Mouse (Mus musculus) splenic B cell, adult 2 months (primary cell): ENCODE results near the gene Gpr62.
A peak's percentile ranks its signal among the peaks of the same experiment; 100 is the strongest.

Experiments used
- DNase-seq: peaks from one replicate; pipeline ENCODE4 v3.0.0-alpha.2; 2011; ENCODE audit warnings: low read depth, low spot score
- H3K27me3 ChIP-seq: 2 replicates; pipeline ENCODE4 v1.6.1; 2012; ENCODE audit warnings: mild to moderate bottlenecking, low read length, moderate library complexity, mixed read lengths; ENCODE audit not compliant: control insufficient read depth, poor library complexity, insufficient read depth, severe bottlenecking
- H3K36me3 ChIP-seq: 2 replicates; pipeline ENCODE4 v1.6.1; 2012; ENCODE audit warnings: mild to moderate bottlenecking, low read length, moderate library complexity, mixed read lengths; ENCODE audit not compliant: control insufficient read depth, poor library complexity, insufficient read depth, severe bottlenecking

Gene Gpr62

DNA sequence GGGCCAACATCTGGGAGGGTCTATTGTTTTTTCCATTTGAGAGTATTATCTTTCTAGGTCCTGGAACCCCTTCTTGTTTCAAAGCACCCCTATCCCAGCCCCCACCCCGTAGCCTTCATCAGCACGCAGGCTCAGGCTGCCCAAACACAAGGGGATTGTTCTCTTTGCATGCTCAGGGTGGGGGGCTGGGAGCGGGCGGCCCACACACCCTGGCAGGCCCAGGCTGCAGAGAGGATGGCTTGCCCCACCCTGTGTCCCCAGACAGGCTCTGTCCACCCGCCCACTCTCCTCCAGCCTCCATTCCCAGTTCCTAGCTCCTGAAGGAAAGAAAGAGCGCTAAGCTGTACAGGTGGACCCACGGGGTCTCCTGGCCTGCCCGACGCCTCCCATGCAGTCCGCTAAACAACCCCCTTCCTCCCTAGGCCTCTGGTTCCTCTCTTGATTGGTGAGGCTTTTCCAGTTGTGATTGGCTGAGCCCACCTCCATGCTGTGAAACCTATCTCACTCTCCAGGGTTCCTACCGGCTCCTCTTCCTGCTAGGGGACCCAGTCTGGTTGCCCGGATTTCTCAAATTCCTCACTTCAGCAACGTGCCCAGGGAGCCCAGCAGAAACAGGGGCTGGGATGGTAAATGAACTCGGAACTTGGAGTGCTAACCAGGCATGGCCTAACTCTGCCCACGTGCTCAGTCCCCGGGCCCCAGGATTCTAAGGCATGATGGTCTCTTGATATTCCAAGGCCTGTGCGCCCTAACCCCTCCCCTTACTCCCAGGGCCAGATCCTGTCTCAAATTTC is 10.7 kb downstream of the Gpr62 start:
- DNase-seq, result no peak
- peaks cover 2% of the 10 kb centered on the region; the same call in 1 of the 2 replicates for H3K27me3 ChIP-seq
- no peaks in the 10 kb centered on the region for H3K36me3 ChIP-seq

DNA sequence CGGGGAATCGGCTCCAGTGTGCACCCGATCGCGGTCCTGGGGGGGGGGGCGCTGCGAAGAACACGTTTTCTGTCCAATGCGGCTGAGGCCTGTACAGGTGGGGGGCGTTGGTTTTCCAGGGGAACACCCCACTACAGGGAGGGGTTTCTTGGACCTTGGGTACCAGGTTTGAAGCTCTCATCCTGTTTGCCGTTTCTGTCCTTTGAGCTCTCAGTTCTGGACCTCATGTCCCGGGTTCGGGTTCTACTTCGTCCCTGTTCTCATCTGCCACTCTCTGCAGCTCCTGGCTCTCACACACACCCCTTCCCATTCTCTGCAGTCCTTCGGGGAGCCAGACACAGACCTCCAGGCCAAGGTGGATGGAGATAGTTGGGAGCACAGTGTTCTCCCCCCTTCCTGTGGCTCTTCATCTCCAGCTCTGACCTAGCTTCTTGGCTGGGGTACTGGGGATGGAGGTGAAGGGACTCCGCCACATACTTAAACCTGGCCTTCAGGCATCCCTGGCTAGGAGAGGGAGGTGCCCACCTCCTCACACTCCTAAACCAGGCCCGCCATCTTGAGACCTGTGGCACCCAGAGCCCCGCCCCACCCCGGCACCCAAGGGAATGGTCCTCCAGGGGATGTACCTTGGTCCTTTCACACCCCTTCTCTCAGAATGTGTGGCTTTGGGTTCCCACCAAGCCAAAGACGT is 11.5 kb downstream of the Gpr62 start:
- no peaks in the 10 kb centered on the region for H3K36me3 ChIP-seq
- DNase-seq, result no peak
- H3K27me3 ChIP-seq, result peaks cover 2% of the 10 kb centered on the region; the same call in 1 of the 2 replicates

- Histone ChIP-seq H3K36me3 (no peaks in the 10 kb centered on the region), H3K27me3 (peaks cover 2% of the 10 kb centered on the region; the same call in 1 of the 2 replicates)
- peak; percentile 42 for DNase-seq
These were observed 12.3 kb downstream of the Gpr62 start, which contains the start of gene Pcbp4 for GRCm38 (mm10) chr9:106453271-106454070. Gene Pcbp4 (plus strand): TSS chr9:106453291.

DNA sequence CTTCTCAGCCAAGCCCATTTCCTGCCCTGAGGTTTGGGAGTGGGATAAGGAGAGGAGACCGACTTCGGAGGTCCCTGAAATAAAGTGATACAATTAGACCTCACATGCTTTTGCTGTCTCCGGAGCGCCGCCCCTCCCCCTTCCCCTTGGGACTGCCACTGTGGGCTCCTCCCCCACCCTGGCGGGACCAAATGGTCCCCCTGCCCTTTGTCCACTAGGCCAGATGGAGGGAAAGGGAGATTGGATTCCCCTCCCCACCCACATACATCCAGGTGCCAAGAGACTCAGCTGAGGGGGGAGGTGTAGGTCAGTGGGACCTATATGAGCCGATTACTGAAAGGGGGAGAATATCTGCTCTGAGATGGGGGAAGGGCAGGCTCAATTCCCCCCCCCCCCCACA is 12.9 kb downstream of the Gpr62 start:
- Histone ChIP-seq H3K36me3 (no peaks in the 10 kb centered on the region), H3K27me3 (peaks cover 2% of the 10 kb centered on the region; the same call in 1 of the 2 replicates)
- no peak for DNase-seq

DNA sequence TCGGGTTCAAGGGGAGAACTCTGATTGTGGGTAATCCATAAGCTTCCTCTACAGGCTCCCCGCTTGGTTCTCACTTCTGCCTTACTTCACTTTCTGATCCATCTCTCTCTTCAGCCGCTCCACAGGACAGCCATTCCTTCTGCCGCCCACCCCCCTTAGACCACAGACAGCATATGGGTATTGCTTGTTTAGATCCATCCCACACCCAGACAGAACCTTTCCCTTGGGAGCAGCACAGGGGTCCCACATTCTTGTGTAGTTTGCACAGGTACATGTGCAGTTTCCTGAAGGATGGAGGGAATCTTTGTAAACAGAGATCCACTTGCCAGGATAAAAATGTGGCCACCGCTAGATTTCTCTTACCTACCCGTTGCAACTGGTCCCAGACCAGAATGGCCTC is 13.4 kb downstream of the Gpr62 start:
- H3K27me3 ChIP-seq, result peaks cover 2% of the 10 kb centered on the region; the same call in 1 of the 2 replicates
- no peaks in the 10 kb centered on the region for H3K36me3 ChIP-seq
- DNase-seq, result no peak

GRCm38 (mm10) chr9:106451899-106452298 is 13.8 kb downstream of the Gpr62 start:
- DNase-seq, result no peak
- Histone ChIP-seq H3K36me3 (no peaks in the 10 kb centered on the region), H3K27me3 (peaks cover 2% of the 10 kb centered on the region; the same call in 1 of the 2 replicates)

GRCm38 (mm10) chr9:106451298-106451697 is 14.4 kb downstream of the Gpr62 start:
- no peak for DNase-seq
- H3K27me3 ChIP-seq, result peaks cover 2% of the 10 kb centered on the region; the same call in 1 of the 2 replicates
- H3K36me3 ChIP-seq, result no peaks in the 10 kb centered on the region

DNA sequence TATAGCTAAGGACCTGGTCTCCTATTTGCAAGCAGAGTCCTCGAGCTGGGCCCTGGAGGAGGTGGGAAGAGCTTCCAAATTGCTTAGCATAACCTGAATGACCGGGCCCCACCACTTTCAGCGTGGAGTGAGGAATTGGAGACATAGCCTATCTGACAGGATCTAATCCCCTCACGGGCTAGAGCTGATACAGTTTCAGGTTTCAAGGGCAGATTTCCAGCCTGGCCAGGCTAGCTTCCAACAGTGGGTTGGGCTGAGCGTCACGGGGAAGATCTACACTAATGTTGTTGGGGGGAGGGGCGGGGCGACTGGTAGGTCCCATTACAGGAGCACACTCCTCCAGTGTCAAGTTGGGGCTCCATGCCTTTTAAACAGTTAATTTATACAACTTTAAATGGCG is 15.1 kb downstream of the Gpr62 start:
- Histone ChIP-seq H3K27me3 (peaks cover under 1% of the 10 kb centered on the region; the same call in 1 of the 2 replicates), H3K36me3 (no peaks in the 10 kb centered on the region)
- no peak for DNase-seq

- Histone ChIP-seq H3K27me3 (no peaks in the 10 kb centered on the region), H3K36me3 (no peaks in the 10 kb centered on the region)
- DNase-seq, result no peak
These were observed 15.8 kb downstream of the Gpr62 start for GRCm38 (mm10) chr9:106449947-106450346.

DNA sequence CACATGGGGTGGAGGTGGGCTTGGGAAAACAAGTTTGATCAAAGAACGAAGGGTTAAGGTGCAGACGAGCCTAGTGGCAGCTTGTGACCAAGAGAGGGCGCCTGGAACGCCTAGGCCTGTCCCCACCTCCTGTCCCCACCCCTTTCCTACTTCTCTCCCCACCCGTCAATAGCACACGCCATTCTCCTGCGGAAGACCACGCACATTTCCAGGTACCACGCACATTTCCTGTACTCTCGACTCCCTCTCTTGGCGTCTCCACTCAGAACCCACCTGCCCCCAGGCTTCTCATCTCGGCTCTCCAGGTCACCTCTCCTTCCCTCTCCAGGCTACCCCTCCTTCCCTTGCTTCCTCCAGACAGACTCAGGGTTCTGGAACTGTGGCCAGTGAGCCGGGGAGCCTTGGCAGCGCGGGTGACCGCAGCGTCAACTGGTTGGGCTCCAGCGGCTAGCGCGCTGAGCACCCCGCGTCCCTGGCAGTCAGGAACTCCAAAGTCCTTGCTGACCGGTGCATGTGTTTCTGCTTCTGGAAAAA is 17.2 kb downstream of the Gpr62 start:
- DNase-seq, result peak; percentile 78
- no peaks in the 10 kb centered on the region for H3K36me3 ChIP-seq
- H3K27me3 ChIP-seq, result no peaks in the 10 kb centered on the region

- Histone ChIP-seq H3K27me3 (no peaks in the 10 kb centered on the region), H3K36me3 (no peaks in the 10 kb centered on the region)
- no peak for DNase-seq
These were observed 17.8 kb downstream of the Gpr62 start for GRCm38 (mm10) chr9:106447951-106448350.

DNA sequence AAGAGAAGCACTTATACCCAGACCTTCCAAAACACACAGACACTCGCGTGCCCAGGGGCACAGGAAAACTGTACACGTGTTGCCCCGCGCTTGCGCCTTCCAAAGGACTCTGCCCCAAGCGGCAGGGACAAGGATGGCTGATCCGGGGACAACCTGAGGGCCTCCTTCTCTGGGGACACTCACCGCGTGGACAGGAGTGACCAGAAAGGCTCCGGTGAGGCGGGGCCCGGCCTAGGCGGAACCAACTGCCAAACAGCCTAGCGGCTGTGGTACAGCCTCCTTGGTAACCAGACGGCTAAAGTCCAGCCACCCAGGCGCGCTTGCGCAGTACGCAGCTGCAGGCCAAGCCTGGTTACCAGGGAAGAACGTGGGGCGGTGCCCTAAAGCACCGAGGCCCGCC is 18.4 kb downstream of the Gpr62 start, which contains the start of the genes Abhd14b and Abhd14a:
TSS of gene Abhd14b (plus strand) at position 112 of the 400 bp plus-strand sequence.
TSS of gene Abhd14a (minus strand) at position 331 of the 400 bp plus-strand sequence.
- DNase-seq, result peak; percentile 79
- H3K36me3 ChIP-seq, result no peaks in the 10 kb centered on the region
- no peaks in the 10 kb centered on the region for H3K27me3 ChIP-seq

DNA sequence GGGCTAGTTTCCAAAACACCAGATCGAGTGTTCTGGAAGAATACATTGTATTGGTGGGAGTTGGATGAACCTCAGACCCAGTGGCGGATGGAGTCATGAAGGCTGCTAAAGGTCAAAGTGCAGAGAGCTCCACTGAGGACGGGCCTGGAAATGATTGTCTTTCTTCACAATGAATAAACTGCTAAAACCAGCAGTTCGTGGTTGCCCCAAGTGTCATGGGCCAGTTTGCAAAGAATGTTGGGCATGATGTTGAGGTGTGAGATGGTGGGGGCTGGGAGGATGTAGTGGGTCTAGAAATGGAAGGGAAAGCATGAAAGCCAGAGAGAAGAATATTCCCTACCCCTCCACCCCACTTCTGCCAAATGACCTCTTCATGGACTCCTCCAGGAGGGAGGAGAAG is 20.9 kb downstream of the Gpr62 start:
- DNase-seq, result no peak
- Histone ChIP-seq H3K27me3 (no peaks in the 10 kb centered on the region), H3K36me3 (no peaks in the 10 kb centered on the region)

- H3K27me3 ChIP-seq, result no peaks in the 10 kb centered on the region
- no peaks in the 10 kb centered on the region for H3K36me3 ChIP-seq
- no peak for DNase-seq
These were observed 23.1 kb downstream of the Gpr62 start for GRCm38 (mm10) chr9:106442680-106443079.
